Mouse (Mus musculus) CH12.LX (cell line): Measurements from ENCODE around the gene Galm. TPM values are rescaled to one million over a fixed set of nuclear protein-coding genes. Genes with fewer than 3 reads are reported as not detected.

ENCODE experiments used
- DNase-seq: peaks from one replicate; pipeline ENCODE4 v3.0.0-alpha.2; 2013; ENCODE audit errors: extremely low read depth
- H3K27ac ChIP-seq: 2 replicates; pipeline ENCODE4 v1.5.1; 2012; ENCODE audit warnings: low read depth, mild to moderate bottlenecking, control low read depth, moderate library complexity; ENCODE audit not compliant: insufficient read depth
- H3K27me3 ChIP-seq: replicated peaks from 2 replicates; pipeline ENCODE3; 2012; ENCODE audit warnings: inconsistent platforms
- H3K36me3 ChIP-seq, 2 experiments: replicated peaks in 1 of 2; 2 replicates each; pipeline versions ENCODE3 to v1.6.1; 2012; ENCODE audit warnings: inconsistent platforms in 1 of 2, low read length in 1 of 2, mild to moderate bottlenecking in 1 of 2, mixed read lengths in 1 of 2, moderate library complexity in 1 of 2; ENCODE audit not compliant: control insufficient read depth in 1 of 2, insufficient read depth in 1 of 2
- H3K4me1 ChIP-seq, 2 experiments: 2 replicates each; pipeline ENCODE4 v1.6.1; 2012; ENCODE audit warnings: inconsistent platforms in 1 of 2, moderate library complexity in 1 of 2; ENCODE audit not compliant: insufficient read depth in 2 of 2, control insufficient read depth in 1 of 2
- H3K4me2 ChIP-seq: 2 replicates; pipeline ENCODE4 v1.6.1; 2012; ENCODE audit warnings: low read depth, mild to moderate bottlenecking, control low read depth; ENCODE audit not compliant: poor library complexity, insufficient read depth, severe bottlenecking
- H3K4me3 ChIP-seq, 3 experiments: fragments of 150-350 bp in 1 of 3; sonication (generic) in 1 of 3; replicated peaks in 1 of 3; 2 replicates each; pipeline versions ENCODE3 to v1.5.1; 2011 to 2012; ENCODE audit warnings: low read depth in 2 of 3, low read length in 2 of 3, mild to moderate bottlenecking in 2 of 3, moderate library complexity in 2 of 3, control low read depth in 1 of 3, improper control_type of control experiment in 1 of 3, inconsistent platforms in 1 of 3, mixed read lengths in 1 of 3; ENCODE audit not compliant: poor library complexity in 1 of 3
- H3K79me2 ChIP-seq: replicated peaks from 2 replicates; pipeline ENCODE4 v1.6.1; 2012; ENCODE audit warnings: mild to moderate bottlenecking, moderate library complexity; ENCODE audit not compliant: control insufficient read depth, poor library complexity, insufficient read depth, severe bottlenecking; ENCODE audit errors: extremely low read depth
- H3K9ac ChIP-seq: 2 replicates; pipeline ENCODE4 v1.6.1; 2012; ENCODE audit warnings: low read depth, mild to moderate bottlenecking, control low read depth, moderate library complexity; ENCODE audit not compliant: insufficient read depth
- H3K9me3 ChIP-seq: replicated peaks from 2 replicates; pipeline ENCODE3; 2012; ENCODE audit warnings: low read length, inconsistent platforms, mixed read lengths
- CHD1 ChIP-seq: IDR thresholded peaks from 2 replicates; pipeline ENCODE4 v1.6.1; 2012; ENCODE audit warnings: low read depth, low read length, improper control_type of control experiment, inconsistent platforms
- HCFC1 ChIP-seq: IDR thresholded peaks from 2 replicates; pipeline ENCODE4 v1.6.1; 2012; ENCODE audit warnings: low read depth, mild to moderate bottlenecking, inconsistent platforms, low read length, improper control_type of control experiment
- IRF4 ChIP-seq: IDR thresholded peaks from 2 replicates; pipeline ENCODE4 v1.6.1; 2014; ENCODE audit warnings: low read depth, mild to moderate bottlenecking, inconsistent platforms, low read length, improper control_type of control experiment
- JUN ChIP-seq: IDR thresholded peaks from 2 replicates; pipeline ENCODE4 v1.6.1; 2011; ENCODE audit warnings: low read depth, mild to moderate bottlenecking, low read length, improper control_type of control experiment, moderate library complexity; ENCODE audit not compliant: insufficient read depth
- KAT2A ChIP-seq: IDR thresholded peaks from 2 replicates; pipeline ENCODE4 v1.6.1; 2012; ENCODE audit warnings: low read length, improper control_type of control experiment, inconsistent platforms; ENCODE audit not compliant: insufficient replicate concordance
- MEF2A ChIP-seq: IDR thresholded peaks from 2 replicates; pipeline ENCODE4 v1.6.1; 2014; ENCODE audit warnings: low read depth, mild to moderate bottlenecking, inconsistent platforms, low read length, improper control_type of control experiment, borderline replicate concordance
- MXI1 ChIP-seq: IDR thresholded peaks from 2 replicates; pipeline ENCODE4 v1.6.1; 2011; ENCODE audit warnings: mild to moderate bottlenecking, low read depth, low read length, improper control_type of control experiment
- MYC ChIP-seq: IDR thresholded peaks from 2 replicates; pipeline ENCODE4 v1.6.1; 2011; ENCODE audit warnings: low read depth, mild to moderate bottlenecking, improper control_type of control experiment, low read length
- NELFE ChIP-seq: IDR thresholded peaks from 2 replicates; pipeline ENCODE4 v1.6.1; 2011; ENCODE audit warnings: low read depth, low read length, improper control_type of control experiment
- NRF1 ChIP-seq: IDR thresholded peaks from 2 replicates; pipeline ENCODE4 v1.6.1; 2014; ENCODE audit warnings: low read depth, mild to moderate bottlenecking, inconsistent platforms, low read length, improper control_type of control experiment, moderate library complexity
- POLR2A ChIP-seq: IDR thresholded peaks from 2 replicates; pipeline ENCODE4 v1.6.1; 2011; ENCODE audit warnings: low read depth, mild to moderate bottlenecking, improper control_type of control experiment, low read length
- SMC3 ChIP-seq: IDR thresholded peaks from 2 replicates; pipeline ENCODE4 v1.6.1; 2011; ENCODE audit warnings: low read depth, low read length, improper control_type of control experiment
- UBTF ChIP-seq: IDR thresholded peaks from 2 replicates; pipeline ENCODE4 v1.6.1; 2012; ENCODE audit warnings: low read depth, mild to moderate bottlenecking, inconsistent platforms, low read length, improper control_type of control experiment, moderate library complexity
- USF1 ChIP-seq: IDR thresholded peaks from 2 replicates; pipeline ENCODE4 v1.6.1; 2014; ENCODE audit warnings: low read depth, mild to moderate bottlenecking, inconsistent platforms, low read length, improper control_type of control experiment
- ZKSCAN1 ChIP-seq: IDR thresholded peaks from 2 replicates; pipeline ENCODE4 v1.6.1; 2012; ENCODE audit warnings: low read depth, inconsistent platforms, low read length, improper control_type of control experiment, borderline replicate concordance
- ZMIZ1 ChIP-seq: IDR thresholded peaks from 2 replicates; pipeline ENCODE4 v1.6.1; 2012; ENCODE audit warnings: low read depth, mild to moderate bottlenecking, inconsistent platforms, low read length, improper control_type of control experiment
- ZNF384 ChIP-seq: IDR thresholded peaks from 2 replicates; pipeline ENCODE4 v1.6.1; 2012; ENCODE audit warnings: low read depth, low read length, improper control_type of control experiment, inconsistent platforms
- dilution Hi-C: fragments of 300-500 bp; cut with MboI; formaldehyde crosslinking; loops from 2 replicates; pipeline ENCODE4 v1.14.3; 2020; ENCODE audit warnings: low sequenced_read_pairs; ENCODE audit not compliant: extremely low pct_unique_long_range_greater_than_20kb, extremely low pct_ligation_motif_present
- in situ Hi-C: fragments of 300-500 bp; cut with MboI; formaldehyde crosslinking; loops from 3 replicates; pipeline ENCODE4 v1.14.3; 2019; ENCODE audit warnings: low sequenced_read_pairs, low pct_ligation_motif_present, low pct_unique_long_range_greater_than_20kb, mixed read lengths
- polyA plus RNA-seq: library from polyadenylated mRNA; unstranded; fragments of >175 nt; gene quantifications from 2 replicates; pipeline ENCODE4 v1.2.1, GENCODE M21; 2012; ENCODE audit warnings: low read depth; ENCODE audit not compliant: insufficient read length
- total RNA-seq, 2 experiments: library from RNA; depleted of rRNA; stranded (reverse); fragments of 300-350 nt in 1 of 2; fragments of >200 nt in 1 of 2; gene quantifications; 2 replicates each; pipeline ENCODE4 v1.2.3; 2012 to 2014

The Galm gene
- total and polyA plus RNA-seq, 3 experiments = 0.09 TPM; not detected in 2

GRCm38 (mm10) chr17:80148053-80148994 is 21.1 kb downstream of the Galm start:
- DNase-seq = no peak
- dilution Hi-C loops = no loop called here

GRCm38 (mm10) chr17:80148995-80149388 is 21.7 kb downstream of the Galm start:
- TF ChIP-seq IRF4 = peak; percentile 36; the same call in 1 of the 2 replicates
- no peak for TF ChIP-seq UBTF
- no peaks in the 10 kb centered on the region for H3K9me3 ChIP-seq
- no peak overlapping the region for H3K27ac ChIP-seq
- no peak overlapping the region for H3K4me3 ChIP-seq
- no peak for DNase-seq
- in situ Hi-C loops (no loop called here), dilution Hi-C loops (no loop called here)
- H3K9ac ChIP-seq = no peak overlapping the region
- H3K27me3 ChIP-seq = peaks cover 7% of the 10 kb centered on the region
- no peaks in the 10 kb centered on the region for H3K79me2 ChIP-seq
- no peak overlapping the region for H3K4me2 ChIP-seq
- no peaks in the 10 kb centered on the region for H3K36me3 ChIP-seq
- H3K4me1 ChIP-seq = peaks cover 0 to 6% of the 10 kb centered on the region in 2 experiments; a peak in 1 of 4 replicates

More at GRCm38 (mm10) chr17:80148053-80148994, 21.1 kb downstream of the Galm start:
- Histone ChIP-seq H3K36me3 (no peaks in the 10 kb centered on the region), H3K4me1 (peaks cover 0 to 5% of the 10 kb centered on the region in 2 experiments; a peak in 1 of 4 replicates), H3K27ac (no peak overlapping the region), H3K4me3 (no peak overlapping the region), H3K27me3 (peaks cover 7% of the 10 kb centered on the region), H3K4me2 (no peak overlapping the region)
- in situ Hi-C loops = no loop called here
- no peak for TF ChIP-seq ZMIZ1
- no peak for TF ChIP-seq SMC3
- no peak for TF ChIP-seq MYC
- TF ChIP-seq CHD1 = no peak
- no peak for TF ChIP-seq KAT2A
- TF ChIP-seq USF1 = no peak
- TF ChIP-seq JUN = no peak
- TF ChIP-seq ZKSCAN1 = no peak
- no peak for TF ChIP-seq HCFC1
- no peak for TF ChIP-seq ZNF384
- no peak for TF ChIP-seq MXI1
- no peak for TF ChIP-seq NRF1
- no peak for TF ChIP-seq POLR2A
- no peak for TF ChIP-seq MEF2A
- no peak for TF ChIP-seq UBTF
- no peak for TF ChIP-seq NELFE
- no peak for TF ChIP-seq IRF4
- TF ChIP-seq, all 38 proteins: peak for 0
- H3K9ac ChIP-seq = no peak overlapping the region
- H3K79me2 ChIP-seq = no peaks in the 10 kb centered on the region
- H3K9me3 ChIP-seq = no peaks in the 10 kb centered on the region
